Mouse (Mus musculus): Measurements from ENCODE around the gene Gnao1. TPM values are rescaled to one million over a fixed set of nuclear protein-coding genes. Genes with fewer than 3 reads are reported as not detected.

Gnao1 gene
- polyA plus RNA-seq, 1 experiment, result 476 TPM

DNA sequence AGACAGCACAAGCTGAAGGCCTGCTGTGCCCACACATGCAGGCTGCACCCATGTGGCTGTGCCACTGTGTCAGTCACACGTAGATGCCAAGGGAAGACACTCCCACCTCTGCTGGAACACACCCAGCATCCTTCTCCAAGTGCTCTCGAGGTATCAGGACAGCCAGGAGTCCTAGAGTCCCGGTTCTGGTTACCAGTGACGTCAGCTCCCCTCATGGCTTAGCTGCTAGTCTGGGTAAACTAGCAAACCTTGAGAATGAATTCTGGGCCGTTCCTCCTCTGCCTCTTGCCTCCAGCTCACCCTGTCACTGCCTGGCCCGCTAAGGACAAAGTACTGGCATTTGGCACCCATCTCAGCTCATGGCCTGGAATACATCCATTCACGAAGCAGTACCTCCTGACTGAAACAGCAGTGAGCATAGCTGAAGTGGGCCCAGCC is 114.2 kb downstream of the Gnao1 start:
- Histone ChIP-seq H3K4me3 (ENCODE audit: insufficient read depth, low read length) (no peak overlapping the region), H3K4me1 (ENCODE audit: control insufficient read depth, insufficient read depth, low read length) (peaks cover 33% of the 10 kb centered on the region), H3K27ac (ENCODE audit: insufficient read depth, low read length) (peak overlapping the region; percentile 53)
- TF ChIP-seq POLR2A (IDR thresholded peaks at IDR 0.05; ENCODE audit: extremely low read depth, insufficient read depth, low read length), result no peak
- TF ChIP-seq CTCF (IDR thresholded peaks at IDR 0.05; ENCODE audit: extremely low read depth, insufficient read depth, low read length), result no peak

- Histone ChIP-seq H3K4me1 (ENCODE audit: control insufficient read depth, insufficient read depth, low read length) (peaks cover 30% of the 10 kb centered on the region), H3K27ac (ENCODE audit: insufficient read depth, low read length) (peak overlapping the region; percentile 53), H3K4me3 (ENCODE audit: insufficient read depth, low read length) (no peak overlapping the region)
- no peak for TF ChIP-seq CTCF (IDR thresholded peaks at IDR 0.05; ENCODE audit: extremely low read depth, insufficient read depth, low read length)
- no peak for TF ChIP-seq POLR2A (IDR thresholded peaks at IDR 0.05; ENCODE audit: extremely low read depth, insufficient read depth, low read length)
These were observed 115.7 kb downstream of the Gnao1 start for GRCm38 (mm10) chr8:93925513-93925912.

- no peak overlapping the region for H3K4me3 ChIP-seq (ENCODE audit: insufficient read depth, low read length)
- H3K4me1 ChIP-seq (ENCODE audit: control insufficient read depth, insufficient read depth, low read length), result peaks cover 14% of the 10 kb centered on the region
- no peak for TF ChIP-seq CTCF (IDR thresholded peaks at IDR 0.05; ENCODE audit: extremely low read depth, insufficient read depth, low read length)
- no peak for TF ChIP-seq POLR2A (IDR thresholded peaks at IDR 0.05; ENCODE audit: extremely low read depth, insufficient read depth, low read length)
- H3K27ac ChIP-seq (ENCODE audit: insufficient read depth, low read length), result no peak overlapping the region
These were observed 119.5 kb downstream of the Gnao1 start for GRCm38 (mm10) chr8:93929233-93929632.

- TF ChIP-seq POLR2A (IDR thresholded peaks at IDR 0.05; ENCODE audit: extremely low read depth, insufficient read depth, low read length), result no peak
- no peak for TF ChIP-seq CTCF (IDR thresholded peaks at IDR 0.05; ENCODE audit: extremely low read depth, insufficient read depth, low read length)
- Histone ChIP-seq H3K4me3 (ENCODE audit: insufficient read depth, low read length) (no peak overlapping the region), H3K27ac (ENCODE audit: insufficient read depth, low read length) (peak overlapping the region; percentile 84), H3K4me1 (ENCODE audit: control insufficient read depth, insufficient read depth, low read length) (peaks cover 8% of the 10 kb centered on the region)
These were observed 121.6 kb downstream of the Gnao1 start for GRCm38 (mm10) chr8:93931336-93931735.

GRCm38 (mm10) chr8:93932873-93933272 is 123.1 kb downstream of the Gnao1 start:
- no peak for TF ChIP-seq POLR2A (IDR thresholded peaks at IDR 0.05; ENCODE audit: extremely low read depth, insufficient read depth, low read length)
- peak; percentile 83 for TF ChIP-seq CTCF (IDR thresholded peaks at IDR 0.05; ENCODE audit: extremely low read depth, insufficient read depth, low read length)
- H3K27ac ChIP-seq (ENCODE audit: insufficient read depth, low read length), result peak overlapping the region; percentile 72
- H3K4me1 ChIP-seq (ENCODE audit: control insufficient read depth, insufficient read depth, low read length), result peaks cover 8% of the 10 kb centered on the region
- H3K4me3 ChIP-seq (ENCODE audit: insufficient read depth, low read length), result no peak overlapping the region

- peaks cover 8% of the 10 kb centered on the region for H3K4me1 ChIP-seq (ENCODE audit: control insufficient read depth, insufficient read depth, low read length)
- no peak overlapping the region for H3K27ac ChIP-seq (ENCODE audit: insufficient read depth, low read length)
- no peak overlapping the region for H3K4me3 ChIP-seq (ENCODE audit: insufficient read depth, low read length)
- TF ChIP-seq POLR2A (IDR thresholded peaks at IDR 0.05; ENCODE audit: extremely low read depth, insufficient read depth, low read length) (no peak), CTCF (IDR thresholded peaks at IDR 0.05; ENCODE audit: extremely low read depth, insufficient read depth, low read length) (no peak)
These were observed 123.5 kb downstream of the Gnao1 start for GRCm38 (mm10) chr8:93933288-93933687.

DNA sequence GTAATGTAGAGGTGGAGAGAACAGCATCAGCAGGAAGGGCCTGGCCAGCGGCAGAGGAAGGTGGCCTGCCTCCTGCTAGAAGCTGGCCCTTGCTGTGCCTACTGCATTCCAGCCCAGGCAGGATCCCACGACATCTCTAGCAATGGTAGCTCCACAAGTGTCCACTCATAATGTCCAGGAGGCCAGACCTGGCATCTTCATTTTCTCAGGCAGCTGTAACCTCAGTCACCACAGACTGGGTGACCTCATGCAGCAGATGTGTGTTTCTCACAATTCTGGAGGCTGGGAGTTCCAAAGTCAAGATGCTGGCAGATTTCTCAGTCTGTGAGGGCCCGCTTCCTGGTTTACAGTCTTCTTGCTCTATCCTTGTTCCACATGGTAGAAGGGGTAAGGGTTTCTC is 128.4 kb downstream of the Gnao1 start:
- H3K27ac ChIP-seq (ENCODE audit: insufficient read depth, low read length), result no peak overlapping the region
- no peak for TF ChIP-seq POLR2A (IDR thresholded peaks at IDR 0.05; ENCODE audit: extremely low read depth, insufficient read depth, low read length)

DNA sequence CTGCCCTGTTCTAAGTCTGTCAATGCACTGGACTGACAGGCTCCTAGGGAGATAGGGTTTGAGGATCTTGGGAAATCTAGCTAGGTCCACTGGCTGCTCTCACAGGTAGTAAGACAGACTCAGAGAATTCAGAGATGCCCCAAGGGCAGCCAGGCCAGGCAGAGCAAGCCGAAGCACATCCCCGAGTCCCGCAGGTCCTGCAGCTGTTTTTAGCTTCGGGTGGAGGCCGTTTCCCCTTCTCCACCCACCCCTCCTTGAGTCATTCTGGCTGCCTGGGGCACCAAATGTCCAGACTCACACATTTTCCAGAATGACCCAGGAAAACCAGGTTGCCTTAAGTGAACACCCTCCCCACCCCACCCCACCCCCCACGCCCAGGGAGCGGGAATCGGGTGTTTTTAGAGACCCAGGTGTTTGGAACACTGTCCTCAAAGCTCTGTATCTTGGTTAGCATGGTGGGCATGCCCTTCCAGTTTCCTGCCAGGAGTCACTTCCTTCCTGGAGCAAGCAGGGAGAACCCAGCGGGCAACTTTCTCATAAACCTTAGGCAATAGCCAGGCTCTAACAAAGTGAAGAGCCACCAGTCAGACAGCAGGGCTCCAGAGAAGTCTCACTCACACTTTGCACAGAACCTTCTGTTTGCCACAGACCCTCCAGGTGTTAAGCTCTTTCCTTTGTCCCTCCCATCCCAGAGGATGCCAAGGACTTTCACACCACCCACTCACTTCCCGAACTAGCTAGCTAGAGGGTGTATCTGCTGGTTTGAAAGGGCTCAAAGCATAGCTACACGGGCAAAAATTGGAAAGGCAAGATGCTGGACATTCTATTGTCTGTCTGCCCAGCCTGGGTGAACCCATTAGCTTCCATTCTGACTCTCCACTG is 131.0 kb downstream of the Gnao1 start:
- Histone ChIP-seq H3K4me3 (ENCODE audit: insufficient read depth, low read length) (no peak overlapping the region), H3K4me1 (ENCODE audit: control insufficient read depth, insufficient read depth, low read length) (peaks cover 16% of the 10 kb centered on the region), H3K27ac (ENCODE audit: insufficient read depth, low read length) (peak overlapping the region; percentile 75; the same call in 1 of the 2 replicates)
- TF ChIP-seq CTCF (IDR thresholded peaks at IDR 0.05; ENCODE audit: extremely low read depth, insufficient read depth, low read length), result no peak
- TF ChIP-seq POLR2A (IDR thresholded peaks at IDR 0.05; ENCODE audit: extremely low read depth, insufficient read depth, low read length), result no peak

More for the DNA sequence above, 128.4 kb downstream of the Gnao1 start:
- peaks cover 13% of the 10 kb centered on the region for H3K4me1 ChIP-seq (ENCODE audit: control insufficient read depth, insufficient read depth, low read length)
- no peak overlapping the region for H3K4me3 ChIP-seq (ENCODE audit: insufficient read depth, low read length)

DNA sequence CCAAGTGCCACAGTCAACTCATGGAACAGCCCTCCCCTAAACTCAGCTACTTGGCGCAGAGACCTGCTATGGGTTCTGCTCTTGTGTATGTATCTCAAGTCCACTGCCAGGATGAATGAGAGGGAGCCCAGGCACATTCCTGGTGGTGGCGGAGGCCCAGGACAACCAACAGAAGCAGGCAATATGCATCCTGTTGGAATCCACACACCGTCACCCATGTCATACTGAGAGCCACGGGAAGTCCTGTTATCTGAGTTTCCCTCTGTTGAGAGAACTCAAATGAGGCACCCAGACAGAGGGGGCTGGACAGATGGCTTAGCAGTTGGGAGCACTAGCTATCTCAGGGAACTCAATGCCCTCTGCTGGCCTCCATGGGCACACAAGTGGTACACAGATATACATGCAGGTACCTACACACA is 131.9 kb downstream of the Gnao1 start:
- no peak overlapping the region for H3K4me3 ChIP-seq (ENCODE audit: insufficient read depth, low read length)
- no peak overlapping the region for H3K27ac ChIP-seq (ENCODE audit: insufficient read depth, low read length)
- TF ChIP-seq POLR2A (IDR thresholded peaks at IDR 0.05; ENCODE audit: extremely low read depth, insufficient read depth, low read length) (no peak), CTCF (IDR thresholded peaks at IDR 0.05; ENCODE audit: extremely low read depth, insufficient read depth, low read length) (no peak)
- peaks cover 18% of the 10 kb centered on the region for H3K4me1 ChIP-seq (ENCODE audit: control insufficient read depth, insufficient read depth, low read length)

- no peak for TF ChIP-seq CTCF (IDR thresholded peaks at IDR 0.05; ENCODE audit: extremely low read depth, insufficient read depth, low read length)
- no peak for TF ChIP-seq POLR2A (IDR thresholded peaks at IDR 0.05; ENCODE audit: extremely low read depth, insufficient read depth, low read length)
- Histone ChIP-seq H3K27ac (ENCODE audit: insufficient read depth, low read length) (no peak overlapping the region), H3K4me3 (ENCODE audit: insufficient read depth, low read length) (no peak overlapping the region), H3K4me1 (ENCODE audit: control insufficient read depth, insufficient read depth, low read length) (peaks cover 12% of the 10 kb centered on the region)
These were observed 136.0 kb downstream of the Gnao1 start for GRCm38 (mm10) chr8:93945781-93946180.

Measured in cortical plate, adult 2 months (tissue).